Mouse (Mus musculus): ENCODE results near the gene Setx. TPM values are rescaled to one million over a fixed set of nuclear protein-coding genes. Genes with fewer than 3 reads are reported as not detected.

Setx gene
- polyA plus RNA-seq, 1 experiment = 10.8 TPM

- TF ChIP-seq POLR2A (IDR thresholded peaks at IDR 0.05; ENCODE audit: borderline replicate concordance, control insufficient read depth, low read depth, low read length) (no peak), CTCF (IDR thresholded peaks at IDR 0.05; ENCODE audit: control insufficient read depth, insufficient read depth, low read length) (no peak)
- H3K4me1 ChIP-seq (ENCODE audit: control insufficient read depth, insufficient read depth, low read length) = no peaks in the 10 kb centered on the region; the same call in none of the 2 replicates
- H3K27ac ChIP-seq (ENCODE audit: control insufficient read depth, insufficient read depth, low read depth, low read length, poor library complexity) = peak overlapping the region; percentile 26; the same call in 1 of the 2 replicates
- 42% methylated on average over 4 of the region's 4 CpGs for WGBS
- no peak overlapping the region for H3K4me3 ChIP-seq (replicated peaks; ENCODE audit: control insufficient read depth, low read depth, low read length)
Observed at GRCm38 (mm10) chr2:29179810-29180209, 55.8 kb downstream of the Setx start.

GRCm38 (mm10) chr2:29181111-29181510 is 57.1 kb downstream of the Setx start:
- no peak overlapping the region for H3K27ac ChIP-seq (ENCODE audit: control insufficient read depth, insufficient read depth, low read depth, low read length, poor library complexity)
- TF ChIP-seq POLR2A (IDR thresholded peaks at IDR 0.05; ENCODE audit: borderline replicate concordance, control insufficient read depth, low read depth, low read length) = no peak
- TF ChIP-seq CTCF (IDR thresholded peaks at IDR 0.05; ENCODE audit: control insufficient read depth, insufficient read depth, low read length) = no peak
- 84% methylated on average over 2 of the region's 2 CpGs for WGBS
- no peak overlapping the region for H3K4me3 ChIP-seq (replicated peaks; ENCODE audit: control insufficient read depth, low read depth, low read length)
- H3K4me1 ChIP-seq (ENCODE audit: control insufficient read depth, insufficient read depth, low read length) = no peaks in the 10 kb centered on the region; the same call in none of the 2 replicates

- 72% methylated on average over 6 of the region's 6 CpGs for WGBS
- H3K27ac ChIP-seq (ENCODE audit: control insufficient read depth, insufficient read depth, low read depth, low read length, poor library complexity) = no peak overlapping the region
- H3K4me1 ChIP-seq (ENCODE audit: control insufficient read depth, insufficient read depth, low read length) = no peaks in the 10 kb centered on the region; the same call in none of the 2 replicates
- no peak for TF ChIP-seq POLR2A (IDR thresholded peaks at IDR 0.05; ENCODE audit: borderline replicate concordance, control insufficient read depth, low read depth, low read length)
- no peak for TF ChIP-seq CTCF (IDR thresholded peaks at IDR 0.05; ENCODE audit: control insufficient read depth, insufficient read depth, low read length)
- H3K4me3 ChIP-seq (replicated peaks; ENCODE audit: control insufficient read depth, low read depth, low read length) = no peak overlapping the region
Observed at GRCm38 (mm10) chr2:29183266-29183924, 59.4 kb downstream of the Setx start.

GRCm38 (mm10) chr2:29186209-29186608 is 62.2 kb downstream of the Setx start:
- 76% methylated on average over 6 of the region's 6 CpGs for whole genome bisulfite sequencing
- H3K4me3 ChIP-seq (replicated peaks; ENCODE audit: control insufficient read depth, low read depth, low read length) = no peak overlapping the region
- no peak for TF ChIP-seq POLR2A (IDR thresholded peaks at IDR 0.05; ENCODE audit: borderline replicate concordance, control insufficient read depth, low read depth, low read length)
- TF ChIP-seq CTCF (IDR thresholded peaks at IDR 0.05; ENCODE audit: control insufficient read depth, insufficient read depth, low read length) = no peak
- H3K27ac ChIP-seq (ENCODE audit: control insufficient read depth, insufficient read depth, low read depth, low read length, poor library complexity) = peak overlapping the region; percentile 19; the same call in 1 of the 2 replicates
- H3K4me1 ChIP-seq (ENCODE audit: control insufficient read depth, insufficient read depth, low read length) = peaks cover 5% of the 10 kb centered on the region; the same call in 1 of the 2 replicates

- WGBS = 81% methylated on average over 7 of the region's 7 CpGs
- peak overlapping the region; percentile 91 for H3K27ac ChIP-seq (ENCODE audit: control insufficient read depth, insufficient read depth, low read depth, low read length, poor library complexity)
- H3K4me1 ChIP-seq (ENCODE audit: control insufficient read depth, insufficient read depth, low read length) = peaks cover 5% of the 10 kb centered on the region; the same call in 1 of the 2 replicates
- no peak overlapping the region for H3K4me3 ChIP-seq (replicated peaks; ENCODE audit: control insufficient read depth, low read depth, low read length)
- TF ChIP-seq CTCF (IDR thresholded peaks at IDR 0.05; ENCODE audit: control insufficient read depth, insufficient read depth, low read length) (no peak), POLR2A (IDR thresholded peaks at IDR 0.05; ENCODE audit: borderline replicate concordance, control insufficient read depth, low read depth, low read length) (no peak)
Observed at GRCm38 (mm10) chr2:29190392-29190791, 66.4 kb downstream of the Setx start.

- H3K4me1 ChIP-seq (ENCODE audit: control insufficient read depth, insufficient read depth, low read length) = peaks cover 5% of the 10 kb centered on the region; the same call in 1 of the 2 replicates
- peak overlapping the region; percentile 91 for H3K27ac ChIP-seq (ENCODE audit: control insufficient read depth, insufficient read depth, low read depth, low read length, poor library complexity)
- WGBS = 53% methylated on average over 10 of the region's 10 CpGs
- H3K4me3 ChIP-seq (replicated peaks; ENCODE audit: control insufficient read depth, low read depth, low read length) = peak overlapping the region; percentile 4
- peak; percentile 41; the same call in 1 of the 2 replicates for TF ChIP-seq POLR2A (IDR thresholded peaks at IDR 0.05; ENCODE audit: borderline replicate concordance, control insufficient read depth, low read depth, low read length)
- TF ChIP-seq CTCF (IDR thresholded peaks at IDR 0.05; ENCODE audit: control insufficient read depth, insufficient read depth, low read length) = peak; percentile 43
Observed at GRCm38 (mm10) chr2:29191216-29192215, 67.5 kb downstream of the Setx start.

GRCm38 (mm10) chr2:29192629-29193278 is 68.8 kb downstream of the Setx start:
- Histone ChIP-seq H3K4me1 (ENCODE audit: control insufficient read depth, insufficient read depth, low read length) (peaks cover 5% of the 10 kb centered on the region; the same call in 1 of the 2 replicates), H3K27ac (ENCODE audit: control insufficient read depth, insufficient read depth, low read depth, low read length, poor library complexity) (peak overlapping the region; percentile 91), H3K4me3 (replicated peaks; ENCODE audit: control insufficient read depth, low read depth, low read length) (no peak overlapping the region)
- TF ChIP-seq POLR2A (IDR thresholded peaks at IDR 0.05; ENCODE audit: borderline replicate concordance, control insufficient read depth, low read depth, low read length) (no peak), CTCF (IDR thresholded peaks at IDR 0.05; ENCODE audit: control insufficient read depth, insufficient read depth, low read length) (peak; percentile 51; the same call in 1 of the 2 replicates)
- 83% methylated on average over 8 of the region's 8 CpGs for WGBS
